Mouse (Mus musculus): ENCODE measurements at regions not wholly inside any gene's neighbourhood (a gene's known extent, or its start where the extent isn't known, plus 50 kb on each side); places are given as distances from the start of the nearest gene placed in this dataset.

DNA sequence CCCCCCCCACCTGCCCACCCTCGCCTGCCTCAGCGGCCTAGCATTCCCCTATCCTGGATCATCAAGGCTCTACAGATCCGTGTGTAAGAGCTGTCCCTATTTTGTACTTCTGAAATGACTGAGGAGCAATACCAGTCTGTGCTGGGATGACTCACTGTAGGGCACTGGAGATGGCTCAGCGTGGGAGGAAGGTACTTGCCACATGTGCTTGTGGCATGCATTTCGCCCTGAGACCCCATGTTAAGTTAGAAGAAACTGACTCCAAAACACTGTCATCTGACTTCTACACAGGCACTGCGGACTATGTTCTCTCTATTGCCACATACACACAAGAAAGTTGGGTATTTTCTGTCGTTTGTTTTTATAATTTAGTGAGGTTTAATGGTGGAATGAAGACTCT, 574.9 kb downstream of the Adgrl2 start:
- TF ChIP-seq CTCF (IDR thresholded peaks at IDR 0.05; ENCODE audit: low read depth) (no peak), EP300 (IDR thresholded peaks at IDR 0.05; ENCODE audit: low read depth) (no peak)

Measured in heart, postnatal 0 days (tissue).